Mouse (Mus musculus) kidney, adult 2 months (tissue): ENCODE results near the gene Ankle1.

ENCODE experiments used
- CTCF ChIP-seq: fragments of 200-500 bp; conservative IDR thresholded peaks from 2 replicates; pipeline ENCODE4 v1.5.1; 2011; ENCODE audit warnings: low read depth, mild to moderate bottlenecking, control low read depth, low read length, moderate library complexity, mixed read lengths; ENCODE audit not compliant: insufficient read depth, insufficient read length
- POLR2A ChIP-seq: fragments of 200-500 bp; IDR thresholded peaks from one replicate; pipeline ENCODE4 v1.6.1; 2011; ENCODE audit warnings: low read depth, low read length, control low read depth

DNA sequence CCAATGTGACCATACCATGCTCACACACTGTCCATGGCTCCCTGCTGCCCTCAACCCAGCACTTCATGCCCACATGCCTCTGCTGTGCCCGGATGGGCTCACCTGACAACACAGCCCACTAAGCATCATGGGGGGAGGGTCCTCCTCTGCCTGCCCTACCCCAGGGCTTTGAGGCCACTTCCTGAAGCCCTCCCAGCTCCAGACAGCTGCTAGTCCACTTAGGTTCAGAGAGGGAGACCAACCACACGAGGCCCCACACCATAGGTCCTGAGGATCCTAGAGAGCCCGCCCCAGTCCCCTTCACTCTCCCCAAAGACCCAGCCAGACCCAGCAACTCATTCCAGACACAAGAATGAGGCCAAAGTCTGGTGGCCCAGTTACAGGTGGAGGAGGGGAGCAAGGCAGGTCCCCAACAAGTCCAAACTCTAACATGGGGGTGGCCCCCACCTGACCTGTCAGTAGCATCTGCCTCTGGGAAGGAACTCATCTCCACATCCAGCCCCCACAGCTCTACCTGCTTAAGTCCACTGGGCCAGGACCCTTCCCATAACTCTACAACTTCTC lies 26.2 kb upstream of the Ankle1 start:
- no peak for TF ChIP-seq CTCF
- no peak for TF ChIP-seq POLR2A
